8 mouse cellular contexts compared by ENCODE assay signal in the genomic region with DNA sequence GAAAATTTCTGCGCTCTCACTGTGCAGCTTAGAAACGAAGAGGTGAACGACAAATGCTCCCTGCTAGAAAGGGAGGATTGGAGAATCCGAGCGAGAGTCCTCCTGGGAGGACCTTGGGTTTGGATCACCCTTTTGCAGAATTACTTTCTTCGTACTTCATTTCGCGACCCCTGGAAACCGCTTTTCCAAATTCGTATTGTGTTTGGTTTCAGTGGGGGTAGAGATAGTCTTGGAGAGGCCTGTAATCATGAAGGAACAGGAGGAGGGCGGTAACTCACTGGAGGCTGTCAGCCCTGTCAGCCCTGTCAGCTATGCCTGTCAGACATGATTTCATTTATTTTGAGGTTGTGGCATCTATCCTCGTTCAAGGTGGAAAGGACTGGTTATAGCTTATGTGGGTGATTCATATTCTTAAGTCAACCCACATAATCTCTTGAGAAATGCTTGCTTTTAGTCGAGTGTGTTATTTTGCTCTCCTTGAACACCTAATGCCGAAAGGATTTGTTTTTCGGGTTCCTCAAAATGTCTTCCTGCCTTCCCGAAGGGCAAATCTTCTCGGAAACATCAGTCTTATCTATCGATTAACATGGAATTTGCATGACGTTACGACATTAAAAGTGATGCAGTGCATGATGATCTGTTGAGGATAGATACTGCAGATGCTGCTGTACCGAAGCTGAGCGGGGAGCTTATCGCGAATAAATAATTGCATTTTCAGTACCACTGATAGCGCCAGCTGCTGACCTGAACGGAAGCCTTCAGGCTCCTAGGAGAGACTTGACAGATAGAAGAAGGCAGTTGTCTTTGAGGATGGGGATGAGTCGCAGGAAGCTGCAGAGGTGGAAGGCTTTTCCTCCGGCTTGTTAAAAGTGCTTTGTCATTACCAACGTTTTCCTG. TPM values are rescaled to one million over a fixed set of nuclear protein-coding genes. Genes with fewer than 3 reads are reported as not detected.
DNase-seq lines count a peak whose midpoint lies in the region; ATAC-seq and TF ChIP-seq lines count a peak whose summit lies in the region.

No protein-coding gene starts in this region.

- TF ChIP-seq POLR2A in bone marrow, adult 2 months (IDR thresholded peaks at IDR 0.05; ENCODE audit: borderline replicate concordance, control insufficient read depth, low read depth, low read length), result no peak

- 2% methylated on average over 29 of the region's 29 CpGs for WGBS in bone marrow, adult 2 months
- WGBS in intestine, embryonic 16.5 days, result 7% methylated on average over 29 of the region's 29 CpGs
- WGBS in stomach, embryonic 14.5 days, result 6% methylated on average over 29 of the region's 29 CpGs

- H3K9me3 ChIP-seq in megakaryocyte, embryonic 14.5 days, result no peaks in the 10 kb centered on the region
- no peaks in the 10 kb centered on the region for H3K9me3 ChIP-seq in intestine, embryonic 16.5 days (ENCODE audit: control insufficient read depth, low read length)
- no peaks in the 10 kb centered on the region for H3K9me3 ChIP-seq in stomach, embryonic 14.5 days (ENCODE audit: control insufficient read depth, low read depth, low read length)

- peak overlapping the region; percentile 77 for H3K9ac ChIP-seq in intestine, embryonic 16.5 days (ENCODE audit: low read depth, low read length)
- peak overlapping the region; percentile 60 for H3K9ac ChIP-seq in stomach, embryonic 14.5 days (replicated peaks; ENCODE audit: low read depth, low read length)

- H3K27ac ChIP-seq in bone marrow, adult 2 months (ENCODE audit: control insufficient read depth, insufficient read depth, low read depth, low read length, poor library complexity), result peak overlapping the region; percentile 87
- peak overlapping the region; percentile 67 for H3K27ac ChIP-seq in intestine, embryonic 16.5 days (ENCODE audit: low read length)
- H3K27ac ChIP-seq in stomach, embryonic 14.5 days (ENCODE audit: low read length), result no peak overlapping the region; the same call in 1 of the 2 replicates

- H3K27me3 ChIP-seq in megakaryocyte, embryonic 14.5 days (replicated peaks), result no peaks in the 10 kb centered on the region
- H3K27me3 ChIP-seq in intestine, embryonic 16.5 days (replicated peaks; ENCODE audit: control insufficient read depth, insufficient read depth, low read length), result no peaks in the 10 kb centered on the region
- 0 out of 2 replicates have a peak, but pooled peaks cover 3% of the 10 kb centered on the region for H3K27me3 ChIP-seq in stomach, embryonic 14.5 days (ENCODE audit: control insufficient read depth, insufficient read depth, low read length)

- TF ChIP-seq CTCF in bone marrow, adult 2 months (IDR thresholded peaks at IDR 0.05; ENCODE audit: control insufficient read depth, insufficient read depth, low read length), result no peak

- ATAC-seq in megakaryocyte, adult 5-6 weeks (ENCODE audit: poor library complexity, severe bottlenecking), result no peak
- peak; percentile 87 for ATAC-seq in erythroid progenitor cell, adult 5-6 weeks (replicated peaks; ENCODE audit: low FRiP score, poor library complexity, severe bottlenecking)
- ATAC-seq in intestine, embryonic 16.5 days, result no peak
- no peak for ATAC-seq in stomach, embryonic 14.5 days (ENCODE audit: insufficient number of reproducible peaks, insufficient read depth, low FRiP score, low read depth)

- peak overlapping the region; percentile 92 for H3K4me3 ChIP-seq in megakaryocyte, embryonic 14.5 days (replicated peaks)
- peak overlapping the region; percentile 81 for H3K4me3 ChIP-seq in bone marrow, adult 2 months (replicated peaks; ENCODE audit: control insufficient read depth, low read depth, low read length)
- H3K4me3 ChIP-seq in intestine, embryonic 16.5 days (ENCODE audit: low read length), result peak overlapping the region; percentile 67
- H3K4me3 ChIP-seq in stomach, embryonic 14.5 days (ENCODE audit: low read depth, low read length), result peak overlapping the region; percentile 63

- peak; percentile 9 for DNase-seq in lung, postnatal 25 days (ENCODE audit: low spot score)
- DNase-seq in frontal cortex, postnatal 10 days (ENCODE audit: low spot score in 2 of 2), result no peak

- H3K36me3 ChIP-seq in megakaryocyte, embryonic 14.5 days (replicated peaks; ENCODE audit: low read length), result peaks cover 40% of the 10 kb centered on the region
- H3K36me3 ChIP-seq in intestine, embryonic 16.5 days (ENCODE audit: control insufficient read depth, insufficient read depth, low read length), result 0 out of 2 replicates have a peak, but pooled peaks cover 4% of the 10 kb centered on the region
- H3K36me3 ChIP-seq in stomach, embryonic 14.5 days (ENCODE audit: control insufficient read depth, insufficient read depth, low read length), result peaks cover 8% of the 10 kb centered on the region; the same call in 1 of the 2 replicates

- H3K4me1 ChIP-seq in megakaryocyte, embryonic 14.5 days, result peaks cover 58% of the 10 kb centered on the region
- 0 out of 2 replicates have a peak, but pooled peaks cover 1% of the 10 kb centered on the region for H3K4me1 ChIP-seq in bone marrow, adult 2 months (ENCODE audit: control insufficient read depth, insufficient read depth, low read length)
- peaks cover 11% of the 10 kb centered on the region; the same call in 1 of the 2 replicates for H3K4me1 ChIP-seq in intestine, embryonic 16.5 days (ENCODE audit: control insufficient read depth, insufficient read depth, low read length)
- peaks cover 7% of the 10 kb centered on the region; the same call in 1 of the 2 replicates for H3K4me1 ChIP-seq in stomach, embryonic 14.5 days (ENCODE audit: control insufficient read depth, insufficient read depth, low read length)

- peak overlapping the region; percentile 59 for H3K4me2 ChIP-seq in intestine, embryonic 16.5 days (ENCODE audit: low read depth, low read length)
- H3K4me2 ChIP-seq in stomach, embryonic 14.5 days (replicated peaks; ENCODE audit: low read depth, low read length), result peak overlapping the region; percentile 51

RNA-seq across cellular contexts. Expression of a gene that starts 0.9 kb away (rescaled TPM):
- polyA plus RNA-seq in megakaryocyte, embryonic 14.5 days (2012; ENCODE audit: insufficient read depth, low replicate concordance), result 90.5 and 153 TPM in 2 replicates
- 40.2 and 42.9 TPM in 2 replicates for total RNA-seq in megakaryocyte, adult 5-6 weeks (2015)
- total RNA-seq in megakaryocyte, adult 5-6 weeks (2017), result 35.2 and 46.1 TPM in 2 replicates
- polyA plus RNA-seq in bone marrow, adult 2 months (2011; ENCODE audit: insufficient read depth, insufficient read length, low replicate concordance, missing spikeins), result 44.9 and 61.5 TPM in 2 replicates
- total RNA-seq in erythroid progenitor cell, adult 5-6 weeks (2015; ENCODE audit: low replicate concordance), result 316 and 341 TPM in 2 replicates
- total RNA-seq in erythroid progenitor cell, adult 5-6 weeks (2017; ENCODE audit: low replicate concordance), result 355 and 494 TPM in 2 replicates
- polyA plus RNA-seq in intestine, embryonic 16.5 days (2015; fragmentation: Nextera tagmentation; extraction: Ambion mirVana), result 38.8 and 43.3 TPM in 2 replicates
- 38.4 and 42.0 TPM in 2 replicates for polyA plus RNA-seq in stomach, embryonic 14.5 days (2014; fragmentation: Nextera tagmentation; extraction: Ambion mirVana)

RNA-seq across cellular contexts. Expression of a gene that starts 39.4 kb away (rescaled TPM):
- polyA plus RNA-seq in megakaryocyte, embryonic 14.5 days (2012; ENCODE audit: insufficient read depth, low replicate concordance), result 24.1 and 43.9 TPM in 2 replicates
- not detected in 2 replicates for total RNA-seq in megakaryocyte, adult 5-6 weeks (2015)
- total RNA-seq in megakaryocyte, adult 5-6 weeks (2017), result 0.15 TPM in 1 of 2 replicates, not detected in the other
- 54.2 and 71.2 TPM in 2 replicates for polyA plus RNA-seq in bone marrow, adult 2 months (2011; ENCODE audit: insufficient read depth, insufficient read length, low replicate concordance, missing spikeins)
- total RNA-seq in erythroid progenitor cell, adult 5-6 weeks (2015; ENCODE audit: low replicate concordance), result not detected in 2 replicates
- total RNA-seq in erythroid progenitor cell, adult 5-6 weeks (2017; ENCODE audit: low replicate concordance), result not detected in 2 replicates
- polyA plus RNA-seq in intestine, embryonic 16.5 days (2015; fragmentation: Nextera tagmentation; extraction: Ambion mirVana), result 214 and 221 TPM in 2 replicates
- polyA plus RNA-seq in stomach, embryonic 14.5 days (2014; fragmentation: Nextera tagmentation; extraction: Ambion mirVana), result 136 and 158 TPM in 2 replicates

RNA-seq across cellular contexts. Expression of a gene that starts 59.7 kb away (rescaled TPM):
- polyA plus RNA-seq in megakaryocyte, embryonic 14.5 days (2012; ENCODE audit: insufficient read depth, low replicate concordance), result 30.7 and 32.1 TPM in 2 replicates
- total RNA-seq in megakaryocyte, adult 5-6 weeks (2015), result 7.2 and 7.9 TPM in 2 replicates
- total RNA-seq in megakaryocyte, adult 5-6 weeks (2017), result 8.9 and 9.1 TPM in 2 replicates
- 3.4 and 5.6 TPM in 2 replicates for polyA plus RNA-seq in bone marrow, adult 2 months (2011; ENCODE audit: insufficient read depth, insufficient read length, low replicate concordance, missing spikeins)
- total RNA-seq in erythroid progenitor cell, adult 5-6 weeks (2015; ENCODE audit: low replicate concordance), result 2.2 and 3.8 TPM in 2 replicates
- 4.5 and 9.9 TPM in 2 replicates for total RNA-seq in erythroid progenitor cell, adult 5-6 weeks (2017; ENCODE audit: low replicate concordance)
- 14.7 and 18.2 TPM in 2 replicates for polyA plus RNA-seq in intestine, embryonic 16.5 days (2015; fragmentation: Nextera tagmentation; extraction: Ambion mirVana)
- polyA plus RNA-seq in stomach, embryonic 14.5 days (2014; fragmentation: Nextera tagmentation; extraction: Ambion mirVana), result 11.2 and 14.2 TPM in 2 replicates
